Mouse (Mus musculus) heart, adult 2 months (tissue): ENCODE data around the gene Gm45140. TPM values are rescaled to one million over a fixed set of nuclear protein-coding genes. Genes with fewer than 3 reads are reported as not detected.
A peak's percentile ranks its signal among the peaks of the same experiment; 100 is the strongest.

Experiments
- DNase-seq, 2 experiments: peaks; one replicate each; pipeline ENCODE4 v3.0.0; 2021
- H3K27ac ChIP-seq: fragments of 200-600 bp; 2 replicates; pipeline ENCODE4 v1.8.1; 2022
- H3K27me3 ChIP-seq: fragments of 200-500 bp; 2 replicates; pipeline ENCODE4 v1.6.1; 2012; ENCODE audit warnings: mild to moderate bottlenecking, low read length, inconsistent platforms, mixed read lengths; ENCODE audit not compliant: control insufficient read depth, insufficient read depth
- H3K36me3 ChIP-seq: fragments of 200-500 bp; 2 replicates; pipeline ENCODE4 v1.6.1; 2012; ENCODE audit warnings: low read length, inconsistent platforms; ENCODE audit not compliant: control insufficient read depth, insufficient read depth
- H3K4me1 ChIP-seq: fragments of 200-500 bp; 2 replicates; pipeline ENCODE4 v1.6.1; 2011; ENCODE audit warnings: low read length; ENCODE audit not compliant: control insufficient read depth, insufficient read depth
- H3K4me3 ChIP-seq: fragments of 200-600 bp; 2 replicates; pipeline ENCODE4 v1.8.1; 2022
- H3K79me2 ChIP-seq: fragments of 200-500 bp; replicated peaks from 2 replicates; pipeline ENCODE4 v1.6.1; 2012; ENCODE audit warnings: mild to moderate bottlenecking, inconsistent platforms, low read length, moderate library complexity, mixed read lengths; ENCODE audit not compliant: control insufficient read depth, insufficient read depth
- H3K9ac ChIP-seq: fragments of 200-500 bp; 2 replicates; pipeline ENCODE4 v1.6.1; 2012; ENCODE audit warnings: low read depth, mild to moderate bottlenecking, control low read depth, inconsistent platforms, low read length, mixed read lengths
- CTCF ChIP-seq: fragments of 200-600 bp; IDR thresholded peaks from 2 replicates; pipeline ENCODE4 v1.8.1; 2022; ENCODE audit warnings: antibody characterized with exemption, mild to moderate bottlenecking, moderate library complexity
- EP300 ChIP-seq: fragments of 200-500 bp; IDR thresholded peaks from 2 replicates; pipeline ENCODE4 v1.6.1; 2011; ENCODE audit warnings: low read depth, low read length, control low read depth; ENCODE audit not compliant: insufficient read depth
- POLR2A ChIP-seq: fragments of 200-500 bp; IDR thresholded peaks from 2 replicates; pipeline ENCODE4 v1.6.1; 2011; ENCODE audit warnings: mild to moderate bottlenecking, low read depth, low read length, control low read depth; ENCODE audit not compliant: insufficient read depth
- WGBS: fragments of 180-500 bp; shearing (Covaris S2); methylation state at CpG from one replicate; pipeline ENCODE4 v1.1.7; 2018; 5-methylcytosine and 5-hydroxymethylcytosine counted together
- intact Hi-C: fragments of 180-260 bp; cut with DNase I; formaldehyde crosslinking; loops from one replicate; pipeline ENCODE4 v1.15.1; 2025
- polyA plus RNA-seq: library from polyadenylated mRNA; depleted of rRNA; stranded (reverse); fragments of >200 nt; gene quantifications from 2 replicates; pipeline ENCODE4 v1.2.3, GENCODE M21; 2012
- total RNA-seq, 2 experiments: library from RNA; stranded (reverse); gene quantifications; 2 replicates each; pipeline ENCODE4 v1.2.3; 2021

Gene Gm45140
- total and polyA plus RNA-seq, 3 experiments: 0.16 to 1.4 (median 0.23) TPM

GRCm38 (mm10) chr6:87868871-87869506, 33.4 kb upstream of the Gm45140 start:
- WGBS: 30% methylated on average over 9 of the region's 9 CpGs
- intact Hi-C loops: loop anchor here (1.0 kb wide), 1 partner anchor 17 kb away; no protein-coding TSS in a partner anchor
- peaks cover 1% of the 10 kb centered on the region; the same call in 1 of the 2 replicates for H3K4me1 ChIP-seq
- no peak overlapping the region for H3K9ac ChIP-seq
- no peak overlapping the region for H3K4me3 ChIP-seq
- TF ChIP-seq POLR2A (no peak), CTCF (no peak), EP300 (no peak)
- no peaks in the 10 kb centered on the region for H3K79me2 ChIP-seq
- no peaks in the 10 kb centered on the region for H3K27me3 ChIP-seq
- no peak overlapping the region for H3K27ac ChIP-seq
- H3K36me3 ChIP-seq: no peaks in the 10 kb centered on the region
- DNase-seq: peak; percentile 89 to 90

DNA sequence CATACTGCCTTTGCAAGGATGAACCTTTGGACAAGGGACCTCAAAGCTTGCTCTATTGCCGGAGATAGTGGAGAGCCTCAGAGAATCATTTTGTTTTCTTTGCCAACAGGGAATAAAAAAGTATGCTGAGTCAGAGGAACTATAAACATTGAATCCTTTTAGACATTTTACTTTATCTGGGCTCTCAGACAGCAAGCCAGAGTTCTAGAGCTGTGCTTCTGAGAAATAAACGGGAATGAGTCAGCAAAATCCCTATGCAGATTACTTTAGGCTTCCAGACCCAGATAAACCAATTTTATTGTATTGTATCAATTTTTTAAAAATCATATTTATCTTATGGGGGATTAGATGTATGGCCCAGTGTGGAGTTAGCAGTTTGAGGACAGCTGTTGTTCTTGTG, 31.7 kb upstream of the Gm45140 start:
- no peak for TF ChIP-seq EP300
- TF ChIP-seq POLR2A: no peak
- no peak for TF ChIP-seq CTCF
- WGBS: 67% methylated on average over 2 of the region's 2 CpGs

DNA sequence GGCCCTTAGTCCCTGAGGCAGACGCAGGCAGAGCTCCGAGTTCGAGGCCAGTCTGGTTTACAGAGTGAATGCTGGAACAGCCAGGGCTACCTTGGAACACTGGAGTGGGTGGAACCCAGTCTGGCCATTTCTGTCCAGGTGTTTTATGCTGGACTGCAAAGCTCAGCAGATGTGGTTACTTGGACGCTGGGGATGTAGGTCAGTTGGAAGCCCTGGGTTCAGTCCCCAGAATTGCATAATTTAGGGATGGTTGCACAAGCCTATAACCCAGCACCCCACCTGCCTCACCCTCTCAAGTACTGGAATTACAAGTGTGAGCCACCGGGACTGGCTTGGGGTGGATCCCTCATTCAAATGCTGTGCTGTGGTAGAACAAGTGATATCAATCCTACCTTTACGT, 30.6 kb upstream of the Gm45140 start:
- Histone ChIP-seq H3K9ac (no peak overlapping the region), H3K36me3 (no peaks in the 10 kb centered on the region), H3K4me3 (no peak overlapping the region), H3K4me1 (peaks cover 1% of the 10 kb centered on the region; the same call in 1 of the 2 replicates), H3K79me2 (no peaks in the 10 kb centered on the region), H3K27me3 (no peaks in the 10 kb centered on the region), H3K27ac (no peak overlapping the region)
- peak in 1 of 2 experiments; percentile 20 for DNase-seq
- TF ChIP-seq POLR2A (no peak), CTCF (no peak), EP300 (no peak)
- intact Hi-C loops: no loop called here
- WGBS: 81% methylated on average over 6 of the region's 6 CpGs

More for the DNA sequence above, 31.7 kb upstream of the Gm45140 start:
- Histone ChIP-seq H3K79me2 (no peaks in the 10 kb centered on the region), H3K4me3 (no peak overlapping the region), H3K27ac (no peak overlapping the region), H3K27me3 (no peaks in the 10 kb centered on the region), H3K4me1 (peaks cover 1% of the 10 kb centered on the region; the same call in 1 of the 2 replicates), H3K9ac (no peak overlapping the region), H3K36me3 (no peaks in the 10 kb centered on the region)
- no peak for DNase-seq
- intact Hi-C loops: no loop called here

DNA sequence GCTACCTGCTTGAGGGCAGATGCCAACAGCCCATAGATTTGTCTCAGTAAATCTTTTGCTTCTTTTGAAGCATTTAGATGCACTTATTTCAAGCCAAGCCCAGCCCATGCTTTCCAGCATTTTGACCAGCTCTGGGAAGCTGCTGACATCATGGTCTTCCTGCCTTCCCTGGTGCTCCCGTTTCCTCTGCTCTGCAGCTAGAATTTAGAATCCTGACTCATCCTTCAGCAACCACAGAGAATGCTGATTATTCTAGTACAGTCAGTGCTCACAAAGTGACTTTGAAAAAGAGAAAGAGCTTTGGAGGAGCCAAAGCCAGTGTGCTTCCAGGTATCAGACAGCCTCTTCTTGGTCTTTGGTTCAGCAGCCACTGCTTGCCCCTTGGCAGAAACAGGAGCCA, 21.5 kb upstream of the Gm45140 start:
- no peak overlapping the region for H3K27ac ChIP-seq
- no peaks in the 10 kb centered on the region for H3K27me3 ChIP-seq
- WGBS: 6% methylated on average over 1 of the region's 1 CpGs
- intact Hi-C loops: no loop called here
- no peak for DNase-seq
- no peak overlapping the region for H3K4me3 ChIP-seq
- no peaks in the 10 kb centered on the region for H3K79me2 ChIP-seq
- no peak overlapping the region for H3K9ac ChIP-seq
- H3K4me1 ChIP-seq: no peaks in the 10 kb centered on the region
- H3K36me3 ChIP-seq: no peaks in the 10 kb centered on the region
- TF ChIP-seq POLR2A: no peak
- no peak for TF ChIP-seq CTCF
- TF ChIP-seq EP300: no peak

DNA sequence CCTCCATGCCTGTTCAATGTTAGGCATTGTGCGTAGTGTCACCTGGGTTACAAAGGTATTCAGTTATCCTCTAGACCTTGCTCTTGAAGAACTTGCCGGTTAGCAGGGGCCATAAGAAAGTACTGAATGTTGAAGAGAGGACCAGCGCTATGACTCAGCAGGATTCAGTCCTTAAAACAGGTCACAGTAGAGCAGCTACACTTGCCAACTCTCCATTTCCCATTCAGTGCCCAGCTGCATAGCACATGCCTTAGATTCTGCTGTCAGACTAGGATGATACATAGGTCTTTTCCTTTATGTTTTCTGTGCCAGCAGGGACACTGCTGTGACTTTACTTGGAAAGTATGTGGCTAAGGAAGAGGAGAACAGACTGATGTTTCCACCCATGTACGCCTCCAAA, 17.9 kb upstream of the Gm45140 start:
- intact Hi-C loops: loop anchor here (5.0 kb wide), 1 partner anchor 41 kb away; the partner anchor contains the start of gene Rab43
- DNase-seq: no peak
- no peak for TF ChIP-seq CTCF
- no peak for TF ChIP-seq POLR2A
- TF ChIP-seq EP300: no peak
- peaks cover 4% of the 10 kb centered on the region; the same call in 1 of the 2 replicates for H3K79me2 ChIP-seq
- no peak overlapping the region for H3K4me3 ChIP-seq
- H3K4me1 ChIP-seq: peaks cover 3% of the 10 kb centered on the region
- H3K36me3 ChIP-seq: peaks cover 5% of the 10 kb centered on the region
- no peak overlapping the region for H3K27ac ChIP-seq
- H3K27me3 ChIP-seq: no peaks in the 10 kb centered on the region
- 78% methylated on average over 4 of the region's 4 CpGs for WGBS
- H3K9ac ChIP-seq: no peak overlapping the region

DNA sequence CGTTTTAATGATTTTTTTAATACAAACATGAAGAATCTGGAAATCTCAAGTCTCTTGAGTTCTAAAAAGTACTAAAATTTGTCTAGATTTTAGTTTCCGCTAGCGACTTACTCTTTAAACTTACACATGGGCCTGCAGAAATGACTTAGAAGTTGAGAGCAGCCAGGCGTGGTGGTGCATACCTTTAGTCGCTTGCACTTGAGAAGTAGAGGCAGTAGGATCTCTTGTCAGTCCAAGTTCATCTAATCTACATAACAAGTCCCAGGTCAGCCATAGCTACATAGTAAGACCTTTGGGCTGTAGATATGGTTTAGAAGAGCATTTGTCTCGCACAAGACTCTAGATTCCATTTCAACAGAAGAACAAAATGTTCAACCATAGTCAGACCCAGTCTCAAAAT, 16.3 kb upstream of the Gm45140 start:
- DNase-seq: no peak
- no peak overlapping the region for H3K27ac ChIP-seq
- peaks cover 21% of the 10 kb centered on the region for H3K36me3 ChIP-seq
- no peaks in the 10 kb centered on the region for H3K27me3 ChIP-seq
- no peak overlapping the region for H3K9ac ChIP-seq
- no peak for TF ChIP-seq CTCF
- TF ChIP-seq EP300: no peak
- TF ChIP-seq POLR2A: no peak
- H3K79me2 ChIP-seq: peaks cover 4% of the 10 kb centered on the region; the same call in 1 of the 2 replicates
- no peak overlapping the region; the same call in 1 of the 2 replicates for H3K4me3 ChIP-seq
- intact Hi-C loops: loop anchor here (1.0 to 5.0 kb wide), 4 partner anchors 14 to 61 kb away; partner anchors contain the start of genes Copg1, Hmces, Isy1 and Rab43
- peaks cover 9% of the 10 kb centered on the region for H3K4me1 ChIP-seq
- 86% methylated on average over 6 of the region's 6 CpGs for WGBS
